Mouse (Mus musculus) heart, postnatal 14 days (tissue): ENCODE results near the gene Fam110a. TPM values are rescaled to one million over a fixed set of nuclear protein-coding genes. Genes with fewer than 3 reads are reported as not detected.
"Not testable (repeated sequence)": the region's sequence is repeated elsewhere in the genome, so short reads cannot be mapped to it uniquely, and the experiment has no call there.

Source experiments
- DNase-seq, 2 experiments: peaks; one replicate each; pipeline ENCODE4 v3.0.0; 2021 to 2022
- intact Hi-C: fragments of 180-260 bp; cut with DNase I; formaldehyde crosslinking; loops from one replicate; pipeline ENCODE4 v1.15.1; 2025
- total RNA-seq, 2 experiments: library from RNA; stranded (reverse); gene quantifications; 2 replicates each; pipeline ENCODE4 v1.2.3; 2021

Fam110a gene
- total RNA-seq, 2 experiments from 2014 or later, result 5.2 to 5.6 TPM

GRCm38 (mm10) chr2:151998505-151998899 lies 18.5 kb upstream of the Fam110a start:
- intact Hi-C loops, result no loop called here
- DNase-seq, result no peak

- intact Hi-C loops, result no loop called here
- no peak for DNase-seq
Observed at GRCm38 (mm10) chr2:151997776-151998504, 17.9 kb upstream of the Fam110a start.

- intact Hi-C loops, DNase-seq: not testable (repeated sequence)
Observed at GRCm38 (mm10) chr2:151997190-151997575, 17.2 kb upstream of the Fam110a start.

- DNase-seq, result peak; percentile 90 to 96
- intact Hi-C loops, result no loop called here
Observed at GRCm38 (mm10) chr2:151996229-151997189, 16.5 kb upstream of the Fam110a start, which contains the start of gene Slc52a3. Gene Slc52a3, plus strand, starts transcription at chr2:151996511.

GRCm38 (mm10) chr2:151994350-151995122 lies 14.5 kb upstream of the Fam110a start:
- intact Hi-C loops, result loop anchor here (1.0 kb wide), 2 partner anchors 53 to 118 kb away; no protein-coding TSS in a partner anchor
- DNase-seq, result peak; percentile 81 to 86

GRCm38 (mm10) chr2:151991446-151991845 lies 11.4 kb upstream of the Fam110a start:
- intact Hi-C loops, result no loop called here
- DNase-seq, result no peak

- DNase-seq, result no peak
- intact Hi-C loops, result no loop called here
Observed at GRCm38 (mm10) chr2:151990985-151991394, 11.0 kb upstream of the Fam110a start.

- intact Hi-C loops, result no loop called here
- no peak for DNase-seq
Observed at GRCm38 (mm10) chr2:151988978-151989377, 9.0 kb upstream of the Fam110a start.

- no peak for DNase-seq
- intact Hi-C loops, result no loop called here
Observed at GRCm38 (mm10) chr2:151986958-151987357, 6.9 kb upstream of the Fam110a start.

- no peak for DNase-seq
- intact Hi-C loops, result no loop called here
Observed at GRCm38 (mm10) chr2:151985426-151986172, 5.6 kb upstream of the Fam110a start.

GRCm38 (mm10) chr2:151984019-151984418 lies 4.0 kb upstream of the Fam110a start:
- DNase-seq, result no peak
- intact Hi-C loops, result no loop called here

GRCm38 (mm10) chr2:151982476-151982875 lies 2.5 kb upstream of the Fam110a start:
- intact Hi-C loops, result no loop called here
- no peak for DNase-seq

GRCm38 (mm10) chr2:151981268-151981667 lies 1.2 kb upstream of the Fam110a start:
- intact Hi-C loops, result no loop called here
- no peak for DNase-seq

GRCm38 (mm10) chr2:151980355-151980693 lies 305 bp upstream of the Fam110a start:
- intact Hi-C loops, result no loop called here

GRCm38 (mm10) chr2:151978494-151978893 lies 1.5 kb downstream of the Fam110a start:
- intact Hi-C loops, result no loop called here
- DNase-seq, result no peak

More at GRCm38 (mm10) chr2:151980355-151980693, 305 bp upstream of the Fam110a start:
- no peak for DNase-seq

- peak; percentile 66 to 78 for DNase-seq
- intact Hi-C loops, result no loop called here
Observed at GRCm38 (mm10) chr2:151977689-151978440, 2.2 kb downstream of the Fam110a start.

GRCm38 (mm10) chr2:151976067-151976466 lies 4.0 kb downstream of the Fam110a start:
- intact Hi-C loops, result no loop called here
- DNase-seq, result no peak

GRCm38 (mm10) chr2:151975295-151975694 lies 4.7 kb downstream of the Fam110a start:
- intact Hi-C loops, result no loop called here
- no peak for DNase-seq
